Mouse (Mus musculus) MEL (cell line): ENCODE results near the gene Ate1. TPM values are rescaled to one million over a fixed set of nuclear protein-coding genes. Genes with fewer than 3 reads are reported as not detected.
A peak's percentile ranks its signal among the peaks of the same experiment; 100 is the strongest.

ENCODE experiments used
- DNase-seq: peaks from one replicate; pipeline ENCODE4 v3.0.0; 2011; ENCODE audit warnings: low read depth, low spot score
- H3K27ac ChIP-seq: 2 replicates; pipeline ENCODE4 v1.5.1; 2012; ENCODE audit warnings: low read depth, mild to moderate bottlenecking, control low read depth, low read length, moderate library complexity; ENCODE audit not compliant: control insufficient read depth
- H3K27me3 ChIP-seq, 2 experiments: fragments of 150-350 bp in 1 of 2; sonication (generic) in 1 of 2; 2 replicates each; pipeline ENCODE4 v1.6.1; 2012; ENCODE audit warnings: low read length in 2 of 2, mild to moderate bottlenecking in 2 of 2, improper control_type of control experiment in 1 of 2, moderate library complexity in 1 of 2; ENCODE audit not compliant: insufficient read depth in 2 of 2, control insufficient read depth in 1 of 2
- H3K36me3 ChIP-seq, 2 experiments: 2 replicates each; pipeline ENCODE4 v1.6.1; 2012 to 2014; ENCODE audit warnings: low read length in 2 of 2, improper control_type of control experiment in 1 of 2, inconsistent platforms in 1 of 2, mild to moderate bottlenecking in 1 of 2; ENCODE audit not compliant: insufficient read depth in 2 of 2, control insufficient read depth in 1 of 2
- H3K4me1 ChIP-seq, 2 experiments: fragments of 150-350 bp in 1 of 2; sonication (generic) in 1 of 2; 2 replicates each; pipeline ENCODE4 v1.6.1; 2012; ENCODE audit warnings: low read length in 2 of 2, improper control_type of control experiment in 1 of 2, mild to moderate bottlenecking in 1 of 2; ENCODE audit not compliant: insufficient read depth in 2 of 2, control insufficient read depth in 1 of 2
- H3K4me3 ChIP-seq, 2 experiments: fragments of 150-350 bp in 1 of 2; sonication (generic) in 1 of 2; 2 replicates each; pipeline ENCODE4 v1.5.1; 2012; ENCODE audit warnings: low read depth in 2 of 2, low read length in 2 of 2, mild to moderate bottlenecking in 2 of 2, moderate library complexity in 2 of 2, control low read depth in 1 of 2, improper control_type of control experiment in 1 of 2; ENCODE audit not compliant: control insufficient read depth in 1 of 2, insufficient read depth in 1 of 2
- H3K79me2 ChIP-seq: 2 replicates; pipeline ENCODE4 v1.6.1; 2012; ENCODE audit warnings: mild to moderate bottlenecking, low read length, moderate library complexity; ENCODE audit not compliant: control insufficient read depth, poor library complexity, insufficient read depth
- H3K9ac ChIP-seq: 2 replicates; pipeline ENCODE4 v1.6.1; 2012; ENCODE audit warnings: low read depth, mild to moderate bottlenecking, control low read depth, low read length, moderate library complexity; ENCODE audit not compliant: control insufficient read depth, poor library complexity, severe bottlenecking
- H3K9me3 ChIP-seq: fragments of 150-350 bp; sonication (generic); replicated peaks from 2 replicates; pipeline ENCODE4 v1.6.1; 2012; ENCODE audit warnings: mild to moderate bottlenecking, low read length, improper control_type of control experiment, moderate library complexity; ENCODE audit not compliant: insufficient read depth
- BHLHE40 ChIP-seq: IDR thresholded peaks from 2 replicates; pipeline ENCODE4 v1.6.1; 2012; ENCODE audit warnings: low read depth, mild to moderate bottlenecking, inconsistent platforms, low read length, improper control_type of control experiment, borderline replicate concordance
- CTCF ChIP-seq, 3 experiments: IDR thresholded peaks in 2 of 3; conservative IDR thresholded peaks in 1 of 3; 2 replicates each; pipeline ENCODE4 v1.5.1; 2011 to 2012; ENCODE audit warnings: low read length in 3 of 3, low read depth in 2 of 3, mild to moderate bottlenecking in 2 of 3, improper control_type of control experiment in 1 of 3, inconsistent platforms in 1 of 3, mixed read lengths in 1 of 3, moderate library complexity in 1 of 3; ENCODE audit not compliant: control insufficient read depth in 1 of 3, insufficient read depth in 1 of 3, poor library complexity in 1 of 3, severe bottlenecking in 1 of 3
- E2F4 ChIP-seq: IDR thresholded peaks from 2 replicates; pipeline ENCODE4 v1.6.1; 2011; ENCODE audit warnings: low read depth, low read length, improper control_type of control experiment, borderline replicate concordance
- ELF1 ChIP-seq: IDR thresholded peaks from 2 replicates; pipeline ENCODE4 v1.6.1; 2014; ENCODE audit warnings: low read depth, mild to moderate bottlenecking, inconsistent platforms, low read length, improper control_type of control experiment, moderate library complexity
- EP300 ChIP-seq, 2 experiments: IDR thresholded peaks; 2 replicates each; pipeline ENCODE4 v1.6.1; 2011; ENCODE audit warnings: improper control_type of control experiment in 2 of 2, low read length in 2 of 2, low read depth in 1 of 2, mild to moderate bottlenecking in 1 of 2
- GATA1 ChIP-seq: IDR thresholded peaks from 2 replicates; pipeline ENCODE4 v1.6.1; 2011; ENCODE audit warnings: low read depth, low read length, improper control_type of control experiment
- JUND ChIP-seq: IDR thresholded peaks from 2 replicates; pipeline ENCODE4 v1.6.1; 2011; ENCODE audit warnings: low read depth, mild to moderate bottlenecking, improper control_type of control experiment, low read length
- KAT2A ChIP-seq: conservative IDR thresholded peaks from 2 replicates; pipeline ENCODE4 v1.6.1; 2012; ENCODE audit warnings: low read depth, low read length, improper control_type of control experiment, inconsistent platforms
- MAX ChIP-seq: IDR thresholded peaks from 2 replicates; pipeline ENCODE4 v1.6.1; 2011; ENCODE audit warnings: low read length, improper control_type of control experiment
- MAZ ChIP-seq: IDR thresholded peaks from 2 replicates; pipeline ENCODE4 v1.6.1; 2012; ENCODE audit warnings: low read depth, mild to moderate bottlenecking, inconsistent platforms, low read length, improper control_type of control experiment
- MEF2A ChIP-seq: IDR thresholded peaks from 2 replicates; pipeline ENCODE4 v1.6.1; 2014; ENCODE audit warnings: low read depth, mild to moderate bottlenecking, inconsistent platforms, low read length, improper control_type of control experiment; ENCODE audit not compliant: poor library complexity, insufficient replicate concordance, severe bottlenecking; ENCODE audit errors: extremely low read depth
- MYB ChIP-seq: IDR thresholded peaks from 2 replicates; pipeline ENCODE4 v1.6.1; 2011; ENCODE audit warnings: mild to moderate bottlenecking, low read depth, low read length, improper control_type of control experiment
- MYC ChIP-seq: IDR thresholded peaks from 2 replicates; pipeline ENCODE4 v1.6.1; 2011; ENCODE audit warnings: low read depth, mild to moderate bottlenecking, low read length, improper control_type of control experiment, moderate library complexity
- NRF1 ChIP-seq: IDR thresholded peaks from 2 replicates; pipeline ENCODE4 v1.6.1; 2014; ENCODE audit warnings: low read depth, mild to moderate bottlenecking, inconsistent platforms, low read length, improper control_type of control experiment, moderate library complexity; ENCODE audit not compliant: poor library complexity, insufficient read depth, severe bottlenecking
- POLR2A ChIP-seq, 2 experiments: IDR thresholded peaks; 2 replicates each; pipeline ENCODE4 v1.6.1; 2011 to 2012; ENCODE audit warnings: low read length in 2 of 2, mild to moderate bottlenecking in 2 of 2, control low read depth in 1 of 2, improper control_type of control experiment in 1 of 2, low read depth in 1 of 2, moderate library complexity in 1 of 2; ENCODE audit not compliant: control insufficient read depth in 1 of 2, insufficient read depth in 1 of 2, poor library complexity in 1 of 2
- POLR2AphosphoS2 ChIP-seq: IDR thresholded peaks from 2 replicates; pipeline ENCODE4 v1.6.1; 2011; ENCODE audit warnings: low read length, improper control_type of control experiment
- RAD21 ChIP-seq: IDR thresholded peaks from 2 replicates; pipeline ENCODE4 v1.6.1; 2011; ENCODE audit warnings: mild to moderate bottlenecking, low read depth, low read length, improper control_type of control experiment
- SIN3A ChIP-seq: IDR thresholded peaks from 2 replicates; pipeline ENCODE4 v1.6.1; 2012; ENCODE audit warnings: low read length, improper control_type of control experiment, inconsistent platforms
- UBTF ChIP-seq: IDR thresholded peaks from 2 replicates; pipeline ENCODE4 v1.6.1; 2012; ENCODE audit warnings: low read depth, mild to moderate bottlenecking, inconsistent platforms, low read length, improper control_type of control experiment, moderate library complexity, borderline replicate concordance; ENCODE audit not compliant: insufficient read depth
- USF2 ChIP-seq, 2 experiments: IDR thresholded peaks; 2 replicates each; pipeline ENCODE4 v1.6.1; 2011 to 2012; ENCODE audit warnings: improper control_type of control experiment in 2 of 2, low read length in 2 of 2, borderline replicate concordance in 1 of 2, inconsistent platforms in 1 of 2, low read depth in 1 of 2, mild to moderate bottlenecking in 1 of 2; ENCODE audit not compliant: insufficient read depth in 1 of 2
- ZKSCAN1 ChIP-seq: IDR thresholded peaks from 2 replicates; pipeline ENCODE4 v1.6.1; 2012; ENCODE audit warnings: low read depth, mild to moderate bottlenecking, inconsistent platforms, low read length, improper control_type of control experiment, moderate library complexity
- ZMIZ1 ChIP-seq: IDR thresholded peaks from 2 replicates; pipeline ENCODE4 v1.6.1; 2012; ENCODE audit warnings: low read depth, mild to moderate bottlenecking, inconsistent platforms, low read length, improper control_type of control experiment, moderate library complexity
- polyA plus RNA-seq, 2 experiments: library from polyadenylated mRNA; stranded (reverse) in 1 of 2; unstranded in 1 of 2; fragments of >175 nt in 1 of 2; fragments of >200 nt in 1 of 2; gene quantifications; 2 replicates each; pipeline versions ENCODE4 v1.2.1 to v1.2.4; 2012; ENCODE audit warnings: low replicate concordance in 2 of 2, low read depth in 1 of 2; ENCODE audit not compliant: insufficient read length in 2 of 2, insufficient read depth in 1 of 2, missing spikeins in 1 of 2
- total RNA-seq: library from RNA; depleted of rRNA; stranded (reverse); fragments of 300-350 nt; gene quantifications from 2 replicates; pipeline ENCODE4 v1.2.3, GENCODE M21; 2012

Ate1 gene
- total and polyA plus RNA-seq, 3 experiments: 21.9 to 28.6 TPM; not detected in 1

DNA sequence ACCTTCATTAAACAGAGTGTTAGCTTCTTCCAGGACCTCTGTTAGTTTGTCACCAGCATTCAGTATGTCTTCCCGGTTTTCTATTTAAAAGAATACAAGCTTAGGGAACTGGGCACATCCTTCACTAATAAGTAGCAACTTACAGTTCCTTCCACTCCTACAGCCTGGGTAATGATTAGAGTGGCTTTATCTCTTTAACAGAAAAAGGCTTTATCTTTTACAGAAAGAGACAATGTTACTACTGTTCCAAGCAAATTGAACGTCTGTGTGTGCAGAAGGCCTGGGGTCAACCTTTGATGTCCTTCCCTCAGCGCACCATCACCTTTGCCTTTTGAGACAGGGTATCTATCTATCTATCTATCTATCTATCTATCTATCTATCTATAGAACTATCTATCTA is 25.7 kb upstream of the Ate1 start (continued):
- TF ChIP-seq MEF2A (no peak), MYB (peak; percentile 53; the same call in 1 of the 2 replicates), UBTF (no peak), EP300 (IDR thresholded peaks at IDR 0.05; ENCODE audit: low read depth in 1 of 2, low read length in 2 of 2) (peak; percentile 54 to 73), E2F4 (no peak), BHLHE40 (no peak), SIN3A (peak; percentile 51), ZKSCAN1 (no peak), ELF1 (no peak), KAT2A (no peak; the same call in 1 of the 2 replicates)

GRCm38 (mm10) chr7:130545401-130545800 is 25.2 kb upstream of the Ate1 start:
- peak overlapping the region; percentile 16 to 99; a peak in 3 of 4 replicates for H3K4me3 ChIP-seq
- TF ChIP-seq RAD21: no peak
- no peak for TF ChIP-seq USF2 (IDR thresholded peaks at IDR 0.05; ENCODE audit: borderline replicate concordance in 1 of 2, insufficient read depth in 1 of 2, low read depth in 1 of 2, low read length in 2 of 2)
- no peak for TF ChIP-seq BHLHE40
- TF ChIP-seq NRF1: no peak
- no peak for TF ChIP-seq MYC
- TF ChIP-seq MYB: no peak
- no peak for TF ChIP-seq CTCF (IDR thresholded peaks at IDR 0.05 in 2 of 3, conservative IDR thresholded peaks at IDR 0.05 in 1 of 3; ENCODE audit: control insufficient read depth in 1 of 3, insufficient read depth in 1 of 3, low read depth in 2 of 3, low read length in 3 of 3, poor library complexity in 1 of 3, severe bottlenecking in 1 of 3)
- no peak for TF ChIP-seq JUND
- TF ChIP-seq POLR2AphosphoS2: no peak
- TF ChIP-seq UBTF: no peak
- TF ChIP-seq KAT2A: no peak
- TF ChIP-seq GATA1: no peak
- no peak for TF ChIP-seq MAZ
- no peak for TF ChIP-seq ELF1
- TF ChIP-seq MEF2A: no peak
- TF ChIP-seq MAX: no peak
- no peak for TF ChIP-seq E2F4
- TF ChIP-seq ZMIZ1: no peak
- TF ChIP-seq POLR2A (IDR thresholded peaks at IDR 0.05; ENCODE audit: control insufficient read depth in 1 of 2, insufficient read depth in 1 of 2, low read depth in 1 of 2, low read length in 2 of 2, poor library complexity in 1 of 2): no peak
- 0 out of 2 replicates have a peak overlapping the region, but pooled peaks have one; percentile 10 for H3K27ac ChIP-seq
- no peak for DNase-seq
- H3K9me3 ChIP-seq: no peaks in the 10 kb centered on the region
- peak overlapping the region; percentile 98; the same call in 1 of the 2 replicates for H3K9ac ChIP-seq
- H3K27me3 ChIP-seq: no peaks in the 10 kb centered on the region; a peak in 1 of 4 replicates
- peaks cover 37% of the 10 kb centered on the region for H3K79me2 ChIP-seq
- peaks cover 21 to 22% of the 10 kb centered on the region in 2 experiments for H3K36me3 ChIP-seq
- H3K4me1 ChIP-seq: peaks cover 6 to 13% of the 10 kb centered on the region in 2 experiments; a peak in 3 of 4 replicates
